Mouse (Mus musculus) MEL-GATA-1-ER (cell line): Measurements from ENCODE around the gene Tnfsf18.

Source experiments
- DNase-seq: peaks from one replicate; pipeline ENCODE4 v3.0.0-alpha.2; 2012; ENCODE audit warnings: low read depth; ENCODE audit errors: extremely low read depth

The Tnfsf18 gene

GRCm38 (mm10) chr1:161494343-161494742 lies at the start of gene Tnfsf18:
Tnfsf18 (plus strand) TSS chr1:161494655.
- no peak for DNase-seq

GRCm38 (mm10) chr1:161444858-161445257 lies 49.6 kb upstream of the Tnfsf18 start:
- no peak for DNase-seq

- DNase-seq, result no peak
Observed at GRCm38 (mm10) chr1:161451683-161452245, 42.7 kb upstream of the Tnfsf18 start.

- no peak for DNase-seq
Observed at GRCm38 (mm10) chr1:161452250-161452649, 42.2 kb upstream of the Tnfsf18 start.

DNA sequence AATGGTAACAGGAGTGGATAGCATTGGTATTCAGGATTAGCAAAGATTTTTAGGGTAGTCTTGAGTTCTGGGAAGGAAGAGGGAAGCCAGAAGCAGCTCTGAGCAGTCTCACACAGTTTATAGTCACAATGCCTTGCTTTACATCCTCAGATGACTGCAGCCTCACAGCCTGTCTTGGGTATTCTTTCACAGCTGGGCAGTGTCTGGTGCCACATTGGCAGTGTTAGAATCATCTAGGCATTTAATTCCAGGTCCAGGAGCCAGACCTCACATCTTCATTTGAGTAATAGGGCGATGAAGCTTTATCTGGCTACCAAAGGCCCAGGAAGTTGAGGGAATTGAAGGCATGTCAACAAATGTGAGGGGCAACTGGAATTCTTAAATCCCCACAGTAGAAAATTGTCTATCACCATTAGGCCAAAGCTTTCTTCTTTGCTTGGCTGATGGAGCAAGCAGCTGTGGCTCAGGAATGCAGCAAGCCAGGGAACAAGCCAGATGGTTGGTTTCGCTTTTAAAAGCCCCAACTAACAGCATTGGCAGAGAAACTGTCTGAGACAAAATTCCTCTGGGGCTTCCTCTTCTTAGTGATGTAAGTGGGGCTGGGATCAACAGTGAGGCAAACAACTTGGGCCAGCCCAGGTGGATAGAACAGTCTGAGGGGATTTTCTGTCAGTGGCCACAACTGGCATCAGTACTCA lies 30.9 kb upstream of the Tnfsf18 start:
- DNase-seq, result no peak

- no peak for DNase-seq
Observed at GRCm38 (mm10) chr1:161477221-161477620, 17.2 kb upstream of the Tnfsf18 start.

DNA sequence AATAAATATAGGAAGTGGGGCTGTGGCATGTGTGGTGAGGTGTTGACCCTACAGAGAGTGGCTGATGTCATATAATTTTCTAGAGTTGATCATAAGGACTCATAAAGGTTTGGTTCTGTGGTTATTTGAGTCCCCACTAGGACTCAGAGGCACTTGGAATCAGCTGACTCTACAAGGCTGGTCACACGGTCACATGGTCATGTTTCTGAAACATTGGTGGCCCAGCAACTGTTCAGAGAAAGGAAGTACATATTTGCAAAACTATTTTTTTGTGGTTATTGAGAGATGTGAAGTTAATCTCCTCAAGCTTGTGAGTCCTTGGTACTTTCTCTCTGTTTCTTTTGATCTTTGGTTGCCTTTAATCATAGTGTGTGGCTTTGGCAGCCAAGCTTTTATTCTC lies 14.6 kb upstream of the Tnfsf18 start:
- DNase-seq, result no peak

GRCm38 (mm10) chr1:161482211-161482610 lies 12.2 kb upstream of the Tnfsf18 start:
- DNase-seq, result no peak

DNA sequence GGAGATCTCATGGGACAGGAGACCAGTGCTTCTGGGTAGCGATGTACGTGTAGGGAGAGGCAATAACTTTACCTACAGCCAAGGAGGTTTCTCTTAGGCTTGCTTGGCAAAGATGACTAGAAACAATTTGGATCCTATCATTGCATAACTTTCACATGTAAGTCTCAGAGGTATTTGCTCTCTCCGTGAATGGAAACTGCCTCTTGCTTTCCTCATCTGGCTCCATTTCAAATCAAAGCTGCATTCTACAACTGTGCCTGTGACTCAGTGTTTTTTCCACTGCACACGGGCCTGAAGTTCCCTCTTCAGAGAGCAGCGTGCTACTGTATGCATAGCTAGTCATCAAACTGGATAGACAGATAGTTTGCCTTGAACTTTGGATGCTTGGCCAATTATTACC lies 7.4 kb upstream of the Tnfsf18 start:
- DNase-seq, result no peak

- DNase-seq, result no peak
Observed at GRCm38 (mm10) chr1:161491766-161492165, 2.7 kb upstream of the Tnfsf18 start.

GRCm38 (mm10) chr1:161496866-161497645 lies 2.6 kb downstream of the Tnfsf18 start:
- DNase-seq, result no peak

GRCm38 (mm10) chr1:161500114-161500810 lies 5.8 kb downstream of the Tnfsf18 start:
- DNase-seq, result no peak

DNA sequence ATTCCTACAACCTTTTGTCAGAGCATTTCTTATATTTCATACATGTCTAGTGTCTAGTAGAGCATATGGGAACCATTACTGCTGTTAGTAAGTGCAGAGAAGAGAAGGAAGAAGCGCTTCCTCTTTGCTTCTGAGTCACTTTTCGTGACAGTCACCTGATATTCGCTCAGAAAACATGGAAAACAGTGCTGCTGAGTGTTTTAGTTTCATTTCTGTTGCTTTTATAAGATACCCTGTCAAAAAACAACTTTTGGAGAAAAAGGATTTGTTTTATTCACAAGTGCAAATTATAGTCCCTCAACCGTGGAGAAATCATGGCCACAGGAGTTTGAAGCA lies 6.3 kb downstream of the Tnfsf18 start:
- no peak for DNase-seq

DNA sequence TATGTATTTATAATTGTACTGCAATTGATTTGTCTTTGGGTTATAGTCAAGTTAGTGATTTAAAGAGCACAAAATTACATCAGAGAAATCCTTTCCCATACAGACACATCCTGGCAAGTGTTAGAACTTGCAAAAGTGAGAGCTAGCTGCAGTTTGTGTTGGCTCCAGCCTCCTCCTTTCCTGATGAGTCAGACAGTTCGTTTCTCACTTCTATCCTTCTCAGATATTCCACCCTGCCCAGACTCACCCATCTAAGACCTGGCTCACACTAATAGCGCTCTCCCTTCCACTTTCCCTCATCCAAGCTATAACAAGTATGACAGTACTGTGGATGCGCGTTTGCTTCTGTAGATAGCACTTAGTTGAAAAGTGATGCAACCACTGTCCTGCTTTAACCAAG lies 11.9 kb downstream of the Tnfsf18 start:
- no peak for DNase-seq

DNA sequence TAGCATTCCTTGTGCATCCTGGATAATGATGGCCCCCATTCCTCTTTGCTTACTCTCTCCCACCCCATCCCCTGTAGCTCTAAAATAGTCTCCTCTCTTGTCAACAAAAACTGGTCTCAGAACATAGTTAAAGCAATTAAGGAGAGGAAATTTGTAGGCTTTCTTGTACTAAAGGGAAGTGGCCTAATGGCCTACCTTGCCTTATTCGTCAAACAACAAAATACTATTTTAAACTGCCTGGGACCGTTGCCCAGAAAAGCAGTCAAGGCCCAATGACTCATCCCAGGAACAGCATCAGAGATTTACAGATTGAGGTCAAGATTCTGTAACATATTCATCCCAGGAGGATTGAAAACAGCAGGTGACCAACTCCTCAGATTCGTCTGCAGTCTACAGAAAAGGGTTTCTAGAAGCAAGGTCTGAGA lies 13.2 kb downstream of the Tnfsf18 start:
- no peak for DNase-seq

DNA sequence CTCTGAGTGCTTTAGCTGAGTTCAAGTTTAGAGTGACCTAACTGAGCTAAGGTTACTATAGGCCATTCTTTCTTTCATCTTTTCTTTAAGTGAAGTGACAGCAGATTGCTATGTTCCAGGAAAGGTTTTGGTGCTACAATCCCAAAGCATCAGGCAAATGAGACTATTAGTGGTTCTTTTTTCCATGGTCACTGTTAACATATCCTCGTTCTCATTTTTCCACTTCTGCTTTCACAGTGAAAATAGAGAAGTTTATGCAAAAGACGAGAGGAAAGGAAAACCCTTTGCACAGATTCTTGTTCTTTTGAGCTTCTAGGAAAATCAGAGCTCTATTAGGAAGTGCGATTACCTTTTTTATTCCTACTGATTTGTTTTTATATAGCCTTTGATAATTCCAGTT lies 22.9 kb downstream of the Tnfsf18 start:
- no peak for DNase-seq

GRCm38 (mm10) chr1:161520223-161520622 lies 25.8 kb downstream of the Tnfsf18 start:
- DNase-seq, result no peak

DNA sequence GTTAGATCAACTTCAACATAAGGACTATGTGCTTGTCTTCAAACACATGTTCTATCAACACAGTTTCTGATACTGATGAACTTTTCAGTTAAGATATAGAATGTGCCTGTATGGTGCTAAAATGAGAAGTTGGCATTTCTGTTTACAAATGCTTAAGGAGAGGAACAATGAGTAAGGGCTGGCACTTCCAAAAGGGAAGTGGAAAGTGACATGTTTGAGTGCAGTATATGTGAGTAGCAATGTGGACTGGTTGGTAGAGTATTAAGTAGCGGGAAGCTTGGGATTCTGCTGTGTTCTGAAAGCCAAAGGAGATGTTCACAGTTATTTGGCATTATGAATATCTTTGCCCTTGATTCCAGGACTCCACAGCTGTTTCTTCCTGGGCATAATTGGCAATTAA lies 33.7 kb downstream of the Tnfsf18 start:
- DNase-seq, result no peak

- no peak for DNase-seq
Observed at GRCm38 (mm10) chr1:161550596-161551095, 56.2 kb downstream of the Tnfsf18 start.

- no peak for DNase-seq
Observed at GRCm38 (mm10) chr1:161552098-161552497, 57.6 kb downstream of the Tnfsf18 start.
